Mouse (Mus musculus) heart, embryonic 14.5 days (tissue): ENCODE measurements at regions not wholly inside any gene's neighbourhood (a gene's known extent, or its start where the extent isn't known, plus 50 kb on each side); places are given as distances from the start of the nearest gene placed in this dataset.

Experiments
- ATAC-seq: fragments of 200-750 bp; cut with Nextera tagmentation; 2 replicates; pipeline ENCODE4 v1.8.0; 2017; ENCODE audit warnings: low read depth, moderate TSS enrichment; ENCODE audit not compliant: insufficient number of reproducible peaks, insufficient read depth, low FRiP score
- H3K27ac ChIP-seq, 2 experiments: fragments of 200-500 bp in 1 of 2; fragments of 300-500 bp in 1 of 2; sonication (generic) in 1 of 2; replicated peaks in 1 of 2; 2 replicates each; pipeline ENCODE4 v1.5.1; 2012 to 2014; ENCODE audit warnings: low read depth in 2 of 2, low read length in 2 of 2, control low read depth in 1 of 2, mild to moderate bottlenecking in 1 of 2, mixed read lengths in 1 of 2; ENCODE audit not compliant: control insufficient read depth in 1 of 2, insufficient read depth in 1 of 2
- H3K27me3 ChIP-seq: fragments of 300-500 bp; sonication (generic); 2 replicates; pipeline ENCODE4 v1.6.1; 2014; ENCODE audit warnings: mild to moderate bottlenecking, low read length, control low read depth; ENCODE audit not compliant: control insufficient read depth, insufficient read depth
- H3K36me3 ChIP-seq: fragments of 300-500 bp; sonication (generic); 2 replicates; pipeline ENCODE4 v1.6.1; 2014; ENCODE audit warnings: mild to moderate bottlenecking, control low read depth, low read length, mixed read lengths; ENCODE audit not compliant: control insufficient read depth, insufficient read depth
- H3K4me1 ChIP-seq, 2 experiments: fragments of 200-500 bp in 1 of 2; fragments of 300-500 bp in 1 of 2; sonication (generic) in 1 of 2; 2 replicates each; pipeline ENCODE4 v1.6.1; 2012 to 2014; ENCODE audit warnings: low read length in 2 of 2, control low read depth in 1 of 2, mixed read lengths in 1 of 2; ENCODE audit not compliant: control insufficient read depth in 2 of 2, insufficient read depth in 2 of 2
- H3K4me2 ChIP-seq: fragments of 300-500 bp; sonication (generic); 2 replicates; pipeline ENCODE4 v1.6.1; 2014; ENCODE audit warnings: mild to moderate bottlenecking, low read length
- H3K4me3 ChIP-seq, 2 experiments: fragments of 200-500 bp in 1 of 2; fragments of 300-500 bp in 1 of 2; sonication (generic) in 1 of 2; 2 replicates each; pipeline ENCODE4 v1.5.1; 2012 to 2014; ENCODE audit warnings: low read length in 2 of 2, mild to moderate bottlenecking in 2 of 2, control low read depth in 1 of 2, low read depth in 1 of 2, moderate library complexity in 1 of 2; ENCODE audit not compliant: control insufficient read depth in 1 of 2, insufficient read depth in 1 of 2
- H3K9ac ChIP-seq: fragments of 300-500 bp; sonication (generic); 2 replicates; pipeline ENCODE4 v1.6.1; 2014; ENCODE audit warnings: mild to moderate bottlenecking, low read length
- H3K9me3 ChIP-seq: fragments of 300-500 bp; sonication (generic); 2 replicates; pipeline ENCODE4 v1.6.1; 2016; ENCODE audit warnings: low read length, control low read depth; ENCODE audit not compliant: control insufficient read depth
- WGBS: fragments of 180-500 bp; shearing (Covaris S2); extraction: QIAGEN DNeasy Blood & Tissue Kit; methylation state at CpG from one replicate; pipeline ENCODE4 v1.1.7; 2014; 5-methylcytosine and 5-hydroxymethylcytosine counted together

DNA sequence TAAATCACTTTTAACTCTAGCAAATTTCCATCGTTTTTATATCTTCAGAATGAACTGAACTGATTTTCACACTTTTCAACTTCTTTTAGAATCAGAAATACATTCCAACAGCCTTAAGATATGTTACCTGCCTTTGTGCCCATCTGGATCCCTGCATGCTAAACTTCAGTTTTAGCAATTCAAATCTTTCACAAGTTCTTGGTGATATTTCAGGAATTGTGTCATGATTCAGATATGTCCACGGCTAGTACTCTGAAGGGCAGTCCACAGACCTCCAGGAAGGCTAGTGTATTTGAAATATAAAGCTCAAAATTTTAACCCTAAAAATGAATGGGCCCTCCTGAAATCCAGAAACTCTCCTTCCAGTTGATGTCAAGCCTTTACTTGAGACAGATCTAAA is 818.9 kb downstream of the 5730522E02Rik start:
- WGBS, result 58% methylated on average over 2 of the region's 2 CpGs
- H3K27me3 ChIP-seq, result no peaks in the 10 kb centered on the region
- no peak overlapping the region for H3K27ac ChIP-seq
- H3K4me1 ChIP-seq, result no peaks in the 10 kb centered on the region
- H3K9ac ChIP-seq, result no peak overlapping the region
- H3K36me3 ChIP-seq, result no peaks in the 10 kb centered on the region
- no peak for ATAC-seq
- H3K4me2 ChIP-seq, result no peak overlapping the region
- H3K9me3 ChIP-seq, result no peaks in the 10 kb centered on the region
- H3K4me3 ChIP-seq, result no peak overlapping the region

DNA sequence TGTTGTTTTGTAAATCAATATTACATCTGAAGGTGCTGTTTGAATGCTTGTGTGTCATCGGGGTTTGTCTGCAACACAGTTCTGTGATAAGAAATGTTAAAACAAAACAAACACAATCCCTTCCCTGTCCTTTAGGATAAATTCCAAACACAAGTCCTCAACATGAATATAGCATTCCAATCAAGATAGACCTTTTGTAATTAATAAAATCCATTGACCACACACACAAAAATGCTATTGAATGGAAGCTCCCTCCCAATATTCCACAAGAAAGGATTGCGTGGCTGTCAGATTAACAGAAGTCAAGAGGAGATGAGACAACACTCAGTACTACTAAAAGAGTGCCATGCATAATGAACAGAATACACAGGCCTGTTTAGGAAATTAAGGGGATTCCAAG is 843.5 kb downstream of the 5730522E02Rik start:
- Histone ChIP-seq H3K27me3 (no peaks in the 10 kb centered on the region), H3K9ac (no peak overlapping the region), H3K36me3 (no peaks in the 10 kb centered on the region), H3K9me3 (no peaks in the 10 kb centered on the region), H3K27ac (no peak overlapping the region), H3K4me3 (no peak overlapping the region), H3K4me1 (peaks cover 2 to 8% of the 10 kb centered on the region in 2 experiments; a peak in 2 of 4 replicates), H3K4me2 (no peak overlapping the region)
- 86% methylated on average over 2 of the region's 2 CpGs for WGBS
- ATAC-seq, result no peak

DNA sequence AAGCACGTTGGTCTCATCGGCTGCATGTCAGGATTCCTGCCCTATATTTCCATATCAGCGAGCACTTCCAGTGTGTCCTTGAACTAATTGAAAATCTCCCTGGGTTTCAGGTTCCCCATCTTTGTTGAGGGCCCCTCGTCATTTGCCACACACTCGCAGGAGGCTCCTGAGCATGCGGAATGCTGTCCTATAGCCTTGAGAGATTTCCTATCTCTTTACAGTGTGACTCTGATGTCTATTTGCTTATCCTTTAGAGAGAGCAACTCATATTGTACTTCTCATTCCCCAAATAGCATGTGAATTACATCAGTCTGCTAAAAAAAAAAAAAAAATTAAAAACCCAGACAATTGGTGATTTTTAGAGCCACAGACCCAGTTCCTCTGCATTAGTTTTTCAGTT is 845.1 kb downstream of the 5730522E02Rik start:
- Histone ChIP-seq H3K4me2 (peak overlapping the region; percentile 24; the same call in 1 of the 2 replicates), H3K27ac (no peak overlapping the region), H3K9me3 (no peaks in the 10 kb centered on the region), H3K27me3 (no peaks in the 10 kb centered on the region), H3K9ac (no peak overlapping the region), H3K36me3 (no peaks in the 10 kb centered on the region), H3K4me3 (no peak overlapping the region), H3K4me1 (peaks cover 2 to 8% of the 10 kb centered on the region in 2 experiments; a peak in 2 of 4 replicates)
- 30% methylated on average over 6 of the region's 6 CpGs for WGBS
- no peak for ATAC-seq

DNA sequence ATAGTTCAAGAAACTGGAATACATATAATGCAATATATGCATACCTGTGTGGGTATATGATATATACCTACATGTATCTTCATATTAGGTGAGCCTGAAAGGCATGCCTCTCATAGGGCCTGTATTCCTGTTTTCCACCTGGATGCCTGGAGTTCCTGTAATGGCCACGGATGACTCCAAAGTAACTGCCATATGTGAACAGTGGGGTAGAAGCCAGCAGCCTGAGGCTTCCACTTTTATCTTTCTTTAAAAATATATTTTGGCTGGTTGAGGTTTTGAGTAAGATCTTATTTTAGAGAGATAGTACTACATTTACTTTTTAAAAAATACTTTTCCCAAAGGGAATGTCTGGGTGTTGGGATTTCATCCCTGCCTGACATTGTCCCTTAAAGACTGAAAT is 850.8 kb downstream of the 5730522E02Rik start:
- H3K27me3 ChIP-seq, result no peaks in the 10 kb centered on the region
- peaks cover 5 to 12% of the 10 kb centered on the region in 2 experiments for H3K4me1 ChIP-seq
- ATAC-seq, result no peak
- WGBS, result 86% methylated on average over 1 of the region's 1 CpGs
- H3K9ac ChIP-seq, result no peak overlapping the region
- no peaks in the 10 kb centered on the region for H3K9me3 ChIP-seq
- H3K27ac ChIP-seq, result no peak overlapping the region
- H3K4me2 ChIP-seq, result no peak overlapping the region
- H3K36me3 ChIP-seq, result no peaks in the 10 kb centered on the region
- no peak overlapping the region for H3K4me3 ChIP-seq

DNA sequence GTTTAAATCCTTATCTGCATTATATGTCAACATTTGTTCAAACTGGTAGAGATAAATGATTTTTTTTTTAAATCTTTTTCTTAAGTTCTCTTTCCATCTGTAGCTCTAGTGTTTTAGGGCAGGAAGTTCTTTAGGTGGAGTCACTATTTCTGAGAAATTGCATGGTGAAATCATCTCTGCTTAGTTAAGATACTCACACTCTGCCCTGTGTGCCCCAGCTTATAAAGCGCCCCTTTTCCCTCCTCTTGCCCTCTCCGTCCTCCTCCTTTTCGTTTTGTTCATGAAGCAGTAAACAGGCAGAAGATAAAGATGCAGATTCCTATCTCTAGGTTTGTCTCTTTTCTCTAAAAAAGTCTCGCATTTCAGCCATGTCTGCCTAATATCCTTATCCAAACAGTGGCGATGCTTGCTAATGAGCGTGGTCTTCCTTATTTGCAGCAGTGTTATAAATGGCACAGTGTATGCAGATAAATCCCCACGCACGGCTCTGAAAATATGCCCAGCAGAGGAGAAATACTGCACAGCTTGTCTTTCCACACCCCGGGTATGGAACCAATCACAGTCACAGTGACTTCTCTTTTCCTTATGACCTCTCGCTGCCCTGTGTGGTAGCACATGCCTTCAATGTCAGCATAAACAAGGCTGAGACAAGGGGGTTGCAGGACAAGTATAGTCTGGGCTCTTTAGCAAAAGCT is 852.7 kb downstream of the 5730522E02Rik start:
- H3K9ac ChIP-seq, result peak overlapping the region; percentile 54
- H3K4me1 ChIP-seq, result peaks cover 5 to 12% of the 10 kb centered on the region in 2 experiments
- 8% methylated on average over 10 of the region's 10 CpGs for WGBS
- no peaks in the 10 kb centered on the region for H3K36me3 ChIP-seq
- H3K4me2 ChIP-seq, result peak overlapping the region; percentile 91
- ATAC-seq, result peak; percentile 39
- no peak overlapping the region for H3K27ac ChIP-seq
- peak overlapping the region; percentile 13 to 38; a peak in 3 of 4 replicates for H3K4me3 ChIP-seq
- H3K9me3 ChIP-seq, result no peaks in the 10 kb centered on the region
- no peaks in the 10 kb centered on the region for H3K27me3 ChIP-seq

DNA sequence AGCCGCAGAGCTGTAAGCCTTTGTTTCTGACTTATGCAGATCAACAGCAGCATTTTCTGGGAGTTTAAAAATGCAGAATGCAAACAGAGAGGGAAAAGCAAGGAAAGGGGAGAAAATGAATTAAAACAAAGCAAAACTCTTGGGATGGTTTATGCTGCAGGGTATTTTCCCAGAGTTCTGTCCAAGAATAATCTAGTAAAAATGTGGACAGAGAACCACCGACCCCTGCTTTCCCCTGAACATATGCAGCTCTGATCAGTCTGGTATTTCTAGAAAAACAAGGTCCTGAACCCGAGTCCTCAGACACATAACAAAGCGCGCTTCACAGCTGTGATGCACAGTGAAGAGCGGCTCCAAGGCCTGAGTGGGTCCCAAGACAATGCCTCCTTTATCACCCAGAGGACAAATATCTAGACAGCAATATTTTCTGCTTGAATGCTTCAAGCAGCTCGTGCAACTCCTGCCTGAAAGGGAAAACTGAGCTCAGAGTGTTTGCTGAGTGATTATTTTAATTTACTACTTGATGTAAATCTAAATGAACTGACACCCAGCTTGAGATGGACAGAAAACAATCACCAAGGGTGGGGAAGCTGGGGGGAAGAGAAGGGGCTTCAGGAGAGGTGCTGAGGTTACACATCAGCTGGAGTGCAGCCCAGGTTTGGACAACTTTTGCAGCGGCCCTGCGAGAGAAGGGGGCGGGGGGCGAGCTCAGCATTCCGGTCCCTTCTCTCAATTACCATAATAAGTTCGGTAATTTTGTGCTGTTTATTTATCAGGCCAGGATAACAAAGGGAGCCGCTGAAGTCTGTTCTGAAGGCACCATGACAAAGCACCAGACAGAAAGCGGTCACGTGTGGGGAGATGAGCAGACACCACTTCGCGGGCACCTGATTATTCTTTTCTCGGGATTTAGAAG is 853.6 kb downstream of the 5730522E02Rik start:
- peak overlapping the region; percentile 38 to 45 for H3K4me3 ChIP-seq
- H3K9me3 ChIP-seq, result no peaks in the 10 kb centered on the region
- H3K4me1 ChIP-seq, result peaks cover 5 to 12% of the 10 kb centered on the region in 2 experiments
- WGBS, result 16% methylated on average over 19 of the region's 19 CpGs
- no peak for ATAC-seq
- peak overlapping the region; percentile 54 for H3K9ac ChIP-seq
- H3K4me2 ChIP-seq, result peak overlapping the region; percentile 91
- no peak overlapping the region for H3K27ac ChIP-seq
- H3K27me3 ChIP-seq, result no peaks in the 10 kb centered on the region
- H3K36me3 ChIP-seq, result no peaks in the 10 kb centered on the region

DNA sequence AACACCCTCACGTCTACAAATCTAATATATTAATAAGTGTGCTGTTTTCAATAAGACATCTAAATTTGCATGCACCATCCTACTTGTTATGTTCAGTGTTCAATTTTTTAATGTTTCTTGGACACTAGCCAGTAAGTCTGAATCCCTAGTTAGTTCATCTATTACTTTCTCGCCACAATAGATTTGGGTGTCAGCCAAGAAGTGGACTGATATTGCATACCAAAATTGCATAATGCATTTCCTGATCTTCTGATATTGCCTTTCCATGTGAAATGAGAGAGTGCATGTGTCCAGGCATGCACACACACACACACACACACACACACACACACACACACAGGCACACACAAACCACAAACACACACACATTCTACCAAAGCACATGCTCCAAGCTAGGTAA is 874.9 kb downstream of the 5730522E02Rik start:
- H3K9ac ChIP-seq, result no peak overlapping the region
- no peak overlapping the region for H3K27ac ChIP-seq
- no peaks in the 10 kb centered on the region for H3K9me3 ChIP-seq
- no peak overlapping the region for H3K4me2 ChIP-seq
- no peak for ATAC-seq
- no peaks in the 10 kb centered on the region for H3K4me1 ChIP-seq
- H3K36me3 ChIP-seq, result no peaks in the 10 kb centered on the region
- H3K4me3 ChIP-seq, result no peak overlapping the region
- no peaks in the 10 kb centered on the region for H3K27me3 ChIP-seq
- WGBS, result 57% methylated on average over 2 of the region's 2 CpGs
